Mouse (Mus musculus) kidney, postnatal 0 days (tissue): Measurements from ENCODE around the gene Prtg. TPM values are rescaled to one million over a fixed set of nuclear protein-coding genes. Genes with fewer than 3 reads are reported as not detected.

Experiments
- ATAC-seq: fragments of 200-750 bp; cut with Nextera tagmentation; replicated peaks from 2 replicates; pipeline ENCODE4 v1.8.0; 2017; ENCODE audit warnings: low read depth, moderate number of reproducible peaks, moderate TSS enrichment, moderate library complexity; ENCODE audit not compliant: low FRiP score
- DNase-seq: peaks from one replicate; pipeline ENCODE4 v3.0.0-alpha.2; 2016; ENCODE audit warnings: low spot score
- H3K27ac ChIP-seq: fragments of 300-500 bp; sonication (generic); 2 replicates; pipeline ENCODE4 v1.5.1; 2014; ENCODE audit warnings: mild to moderate bottlenecking
- H3K27me3 ChIP-seq: fragments of 300-500 bp; sonication (generic); 2 replicates; pipeline ENCODE4 v1.6.1; 2014; ENCODE audit warnings: low read length, mixed read lengths; ENCODE audit not compliant: insufficient read depth
- H3K36me3 ChIP-seq: fragments of 300-500 bp; sonication (generic); 2 replicates; pipeline ENCODE4 v1.6.1; 2014; ENCODE audit warnings: low read length, mixed read lengths; ENCODE audit not compliant: insufficient read depth
- H3K4me1 ChIP-seq: fragments of 300-500 bp; sonication (generic); replicated peaks from 2 replicates; pipeline ENCODE4 v1.6.1; 2014; ENCODE audit warnings: antibody characterized with exemption, low read length, mixed read lengths; ENCODE audit not compliant: insufficient read depth
- H3K4me2 ChIP-seq: fragments of 300-500 bp; sonication (generic); 2 replicates; pipeline ENCODE4 v1.6.1; 2014; ENCODE audit warnings: mild to moderate bottlenecking, low read length, moderate library complexity, mixed read lengths
- H3K4me3 ChIP-seq: fragments of 300-500 bp; sonication (generic); replicated peaks from 2 replicates; pipeline ENCODE4 v1.5.1; 2014; ENCODE audit warnings: low read depth, low read length
- H3K9ac ChIP-seq: fragments of 300-500 bp; sonication (generic); 2 replicates; pipeline ENCODE4 v1.6.1; 2014; ENCODE audit warnings: low read depth, low read length
- H3K9me3 ChIP-seq: fragments of 300-500 bp; sonication (generic); replicated peaks from 2 replicates; pipeline ENCODE4 v1.6.1; 2016; ENCODE audit warnings: low read length, inconsistent platforms, mixed read lengths
- CTCF ChIP-seq: IDR thresholded peaks from 2 replicates; pipeline ENCODE4 v1.5.1; 2016; ENCODE audit warnings: antibody characterized with exemption, low read depth, mild to moderate bottlenecking, moderate library complexity
- WGBS: fragments of 180-500 bp; shearing (Covaris S2); extraction: QIAGEN DNeasy Blood & Tissue Kit; methylation state at CpG from one replicate; pipeline ENCODE4 v1.1.7; 2014; 5-methylcytosine and 5-hydroxymethylcytosine counted together
- polyA plus RNA-seq: library from polyadenylated mRNA; unstranded; fragments of >200 nt; fragmentation: Nextera tagmentation; extraction: Ambion mirVana; gene quantifications from 2 replicates; pipeline ENCODE4 v1.2.1, GENCODE M21; 2015

The Prtg gene
- polyA plus RNA-seq, 1 experiment from 2014 or later = 1.2 TPM

DNA sequence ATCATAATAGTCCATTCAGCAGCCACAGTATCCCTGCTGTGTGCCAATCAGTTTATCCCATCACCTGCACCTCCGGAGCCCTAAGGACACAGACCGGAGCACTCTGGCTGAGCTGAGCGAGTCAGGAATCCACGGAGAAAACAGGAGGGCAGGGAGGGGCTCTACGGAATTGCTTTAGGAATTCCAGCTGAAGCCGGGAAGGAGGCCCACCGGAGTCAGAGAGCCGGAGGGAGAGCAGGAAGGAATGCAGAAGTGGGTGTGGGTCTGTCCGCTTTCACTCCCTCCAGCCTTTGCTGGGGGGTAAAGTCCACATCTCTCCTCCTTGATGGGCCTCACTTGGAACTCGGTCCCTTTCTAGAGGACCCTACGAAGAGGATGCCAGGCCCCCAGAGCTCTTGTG, 27.7 kb upstream of the Prtg start:
- H3K4me1 ChIP-seq = peaks cover 4% of the 10 kb centered on the region; the same call in 1 of the 2 replicates
- DNase-seq (no peak), ATAC-seq (no peak)
- WGBS = 42% methylated on average over 11 of the region's 11 CpGs
- no peak overlapping the region for H3K27ac ChIP-seq
- H3K9ac ChIP-seq = no peak overlapping the region
- no peaks in the 10 kb centered on the region for H3K36me3 ChIP-seq
- H3K4me2 ChIP-seq = no peak overlapping the region
- H3K9me3 ChIP-seq = no peaks in the 10 kb centered on the region
- no peaks in the 10 kb centered on the region for H3K27me3 ChIP-seq
- no peak for TF ChIP-seq CTCF
- H3K4me3 ChIP-seq = no peak overlapping the region

DNA sequence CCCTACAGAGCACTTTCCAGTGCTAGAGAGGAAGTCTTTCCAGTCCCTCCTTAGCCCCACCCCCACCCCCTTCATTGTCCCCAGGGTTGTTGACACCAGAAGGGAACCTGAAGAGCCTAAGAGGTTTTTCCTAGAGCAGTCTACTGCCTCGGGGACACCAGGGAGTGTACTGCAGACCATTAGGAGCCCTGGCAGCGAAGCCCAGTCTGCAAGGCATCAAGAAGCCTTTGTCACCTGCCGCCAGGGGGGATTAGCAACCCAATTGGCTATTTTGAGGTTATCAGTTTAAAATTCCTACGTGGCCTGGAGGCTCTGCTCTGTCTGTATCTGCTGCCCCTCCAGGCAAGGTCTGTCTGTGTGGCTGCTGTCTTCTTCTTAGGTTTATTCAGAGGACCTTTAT, 26.9 kb upstream of the Prtg start:
- ATAC-seq (no peak), DNase-seq (no peak)
- no peaks in the 10 kb centered on the region for H3K36me3 ChIP-seq
- no peak overlapping the region for H3K4me3 ChIP-seq
- 0 out of 2 replicates have a peak overlapping the region, but pooled peaks have one; percentile 8 for H3K4me2 ChIP-seq
- H3K4me1 ChIP-seq = peaks cover 4% of the 10 kb centered on the region; the same call in 1 of the 2 replicates
- TF ChIP-seq CTCF = no peak
- no peaks in the 10 kb centered on the region for H3K27me3 ChIP-seq
- 15% methylated on average over 4 of the region's 4 CpGs for WGBS
- H3K27ac ChIP-seq = no peak overlapping the region
- H3K9ac ChIP-seq = no peak overlapping the region
- H3K9me3 ChIP-seq = no peaks in the 10 kb centered on the region

- DNase-seq = peak; percentile 35
- no peak for ATAC-seq
- Histone ChIP-seq H3K4me2 (no peak overlapping the region), H3K9me3 (no peaks in the 10 kb centered on the region), H3K4me1 (peaks cover 4% of the 10 kb centered on the region; the same call in 1 of the 2 replicates), H3K27me3 (no peaks in the 10 kb centered on the region), H3K27ac (no peak overlapping the region), H3K36me3 (no peaks in the 10 kb centered on the region), H3K4me3 (no peak overlapping the region), H3K9ac (no peak overlapping the region)
- no peak for TF ChIP-seq CTCF
- 35% methylated on average over 5 of the region's 5 CpGs for WGBS
These were observed 26.0 kb upstream of the Prtg start for GRCm38 (mm10) chr9:72780694-72781093.

DNA sequence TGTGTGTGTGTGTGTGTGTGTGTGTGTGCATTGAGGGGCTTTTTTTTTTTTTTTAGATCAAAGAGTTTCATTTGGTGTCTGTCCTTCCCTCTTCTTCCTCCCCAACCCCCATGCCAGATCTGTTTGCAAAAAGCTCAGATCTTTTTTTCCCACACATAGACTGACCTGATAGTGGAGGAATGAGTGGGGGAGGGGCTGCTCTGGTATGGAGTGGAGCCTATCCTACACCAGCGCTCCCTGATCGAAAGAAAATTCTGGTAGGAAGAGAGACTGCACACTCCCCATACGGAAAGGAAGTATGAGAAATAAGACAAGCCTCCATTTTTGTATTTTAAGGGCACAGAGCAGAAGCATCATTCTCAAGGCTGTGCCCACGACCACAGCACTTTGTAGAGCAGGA, 25.2 kb upstream of the Prtg start:
- Histone ChIP-seq H3K9me3 (no peaks in the 10 kb centered on the region), H3K9ac (no peak overlapping the region), H3K27me3 (no peaks in the 10 kb centered on the region), H3K4me3 (no peak overlapping the region), H3K4me1 (peaks cover 4% of the 10 kb centered on the region; the same call in 1 of the 2 replicates), H3K27ac (no peak overlapping the region), H3K36me3 (no peaks in the 10 kb centered on the region), H3K4me2 (no peak overlapping the region)
- WGBS = 44% methylated on average over 4 of the region's 4 CpGs
- DNase-seq (no peak), ATAC-seq (no peak)
- no peak for TF ChIP-seq CTCF

DNA sequence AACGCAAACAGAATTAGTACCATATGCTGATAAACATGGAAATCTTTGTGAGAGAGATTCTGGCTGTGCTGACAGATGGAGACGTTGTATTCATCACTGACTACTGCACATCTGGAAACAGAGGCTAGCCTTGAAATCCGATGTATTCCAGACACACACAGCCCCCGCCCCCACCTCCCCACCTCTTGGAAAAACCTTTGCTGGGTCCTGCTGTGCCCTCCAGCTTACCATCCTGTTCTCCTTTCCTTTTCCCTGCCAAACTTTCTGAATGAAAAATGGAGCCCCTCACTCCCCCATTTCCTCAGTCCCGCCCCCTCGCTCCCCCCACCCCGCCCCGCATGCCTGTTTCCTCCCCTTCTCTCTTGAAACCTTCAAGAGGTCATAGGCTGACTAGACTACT, 24.6 kb upstream of the Prtg start:
- DNase-seq (no peak), ATAC-seq (no peak)
- H3K4me3 ChIP-seq = no peak overlapping the region
- peaks cover 4% of the 10 kb centered on the region; the same call in 1 of the 2 replicates for H3K4me1 ChIP-seq
- no peaks in the 10 kb centered on the region for H3K9me3 ChIP-seq
- H3K36me3 ChIP-seq = no peaks in the 10 kb centered on the region
- no peaks in the 10 kb centered on the region for H3K27me3 ChIP-seq
- H3K9ac ChIP-seq = no peak overlapping the region
- no peak for TF ChIP-seq CTCF
- WGBS = 27% methylated on average over 8 of the region's 8 CpGs
- H3K27ac ChIP-seq = no peak overlapping the region
- no peak overlapping the region for H3K4me2 ChIP-seq

DNA sequence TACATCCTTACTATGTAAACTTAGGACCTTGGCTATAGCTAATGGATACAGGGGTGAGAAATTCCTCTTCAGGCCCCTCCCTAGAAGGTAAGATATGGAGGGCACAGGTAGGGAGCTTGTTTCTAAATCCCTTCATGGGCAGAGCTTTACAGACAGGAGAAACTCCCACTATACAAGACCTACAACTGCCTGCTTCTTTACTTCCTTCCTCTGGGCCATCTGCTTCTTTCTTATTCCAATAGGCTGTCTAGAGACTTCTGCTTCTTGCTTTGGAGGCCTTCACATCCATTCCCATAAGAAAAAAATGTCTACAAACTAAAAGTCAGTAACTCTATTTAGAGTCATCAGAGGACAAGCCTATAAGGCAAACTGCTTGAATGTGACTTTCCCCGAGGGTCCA, 18.9 kb upstream of the Prtg start:
- 97% methylated on average over 1 of the region's 1 CpGs for WGBS
- peaks cover 12% of the 10 kb centered on the region; the same call in 1 of the 2 replicates for H3K4me1 ChIP-seq
- H3K27me3 ChIP-seq = no peaks in the 10 kb centered on the region
- H3K36me3 ChIP-seq = no peaks in the 10 kb centered on the region
- H3K27ac ChIP-seq = no peak overlapping the region
- H3K9ac ChIP-seq = no peak overlapping the region
- DNase-seq (no peak), ATAC-seq (no peak)
- no peak overlapping the region for H3K4me2 ChIP-seq
- no peaks in the 10 kb centered on the region for H3K9me3 ChIP-seq
- TF ChIP-seq CTCF = no peak
- no peak overlapping the region for H3K4me3 ChIP-seq
